Mouse (Mus musculus) stomach, postnatal 0 days (tissue): ENCODE measurements around the gene Atad3a.
A peak's percentile ranks its signal among the peaks of the same experiment; 100 is the strongest.

Source experiments
- CTCF ChIP-seq: IDR thresholded peaks from 2 replicates; pipeline ENCODE4 v1.5.1; 2016; ENCODE audit warnings: antibody characterized with exemption, low read depth, mild to moderate bottlenecking, moderate library complexity
- EP300 ChIP-seq: optimal IDR thresholded peaks from 2 replicates; pipeline ENCODE3; 2016; ENCODE audit warnings: antibody characterized with exemption

DNA sequence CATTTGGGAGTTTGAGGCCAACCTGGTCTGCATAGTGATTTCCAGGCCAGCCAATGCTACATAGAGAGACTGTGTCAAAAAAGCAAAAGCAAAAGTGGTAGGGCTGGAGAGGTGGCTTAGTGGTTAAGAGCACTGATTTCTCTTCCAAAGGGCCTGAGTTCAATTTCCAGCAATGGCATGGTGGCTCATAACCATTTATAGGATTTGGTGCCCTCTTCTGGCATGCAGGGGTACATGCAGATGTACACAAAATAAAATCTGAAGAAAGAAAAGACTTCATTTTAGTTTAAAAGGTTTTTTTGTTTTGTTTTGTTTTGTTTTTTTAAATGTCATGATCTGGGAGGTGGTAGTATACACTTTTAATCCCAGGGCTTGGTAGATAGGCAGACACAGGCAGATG lies 60.5 kb downstream of the Atad3a start:
- peak; percentile 85 for TF ChIP-seq CTCF
- TF ChIP-seq EP300 = no peak
